Mouse (Mus musculus): ENCODE data around the gene Pabpc4.
A peak's percentile ranks its signal among the peaks of the same experiment; 100 is the strongest.
"Not testable (repeated sequence)": the region's sequence is repeated elsewhere in the genome, so short reads cannot be mapped to it uniquely, and the experiment has no call there.

Pabpc4 gene

GRCm38 (mm10) chr4:123248971-123249567, 13.1 kb upstream of the Pabpc4 start:
- peak; percentile 39 for DNase-seq

- DNase-seq: peak; percentile 61
These were observed 9.9 kb upstream of the Pabpc4 start for GRCm38 (mm10) chr4:123252214-123252613.

GRCm38 (mm10) chr4:123254617-123255016, 7.5 kb upstream of the Pabpc4 start:
- DNase-seq: no peak

- no peak for DNase-seq
These were observed 1.9 kb upstream of the Pabpc4 start for GRCm38 (mm10) chr4:123260071-123260746.

GRCm38 (mm10) chr4:123271063-123271462, 8.9 kb downstream of the Pabpc4 start:
- DNase-seq: no peak

GRCm38 (mm10) chr4:123280117-123280516, 18.0 kb downstream of the Pabpc4 start:
- DNase-seq: no peak

GRCm38 (mm10) chr4:123282500-123282899, 20.3 kb downstream of the Pabpc4 start:
- DNase-seq: peak; percentile 77

GRCm38 (mm10) chr4:123282915-123283674, 20.9 kb downstream of the Pabpc4 start:
- peak; percentile 39 for DNase-seq

- DNase-seq: not testable (repeated sequence)
These were observed 21.5 kb downstream of the Pabpc4 start for GRCm38 (mm10) chr4:123283675-123284064.

- DNase-seq: no peak
These were observed 22.8 kb downstream of the Pabpc4 start for GRCm38 (mm10) chr4:123284731-123285624.

GRCm38 (mm10) chr4:123286790-123287189, 24.6 kb downstream of the Pabpc4 start:
- DNase-seq: no peak

GRCm38 (mm10) chr4:123289038-123289437, 26.9 kb downstream of the Pabpc4 start:
- DNase-seq: no peak

- no peak for DNase-seq
These were observed 30.2 kb downstream of the Pabpc4 start for GRCm38 (mm10) chr4:123292390-123292789.

- no peak for DNase-seq
These were observed 30.8 kb downstream of the Pabpc4 start for GRCm38 (mm10) chr4:123292989-123293388.

GRCm38 (mm10) chr4:123293661-123294443, 31.7 kb downstream of the Pabpc4 start:
- DNase-seq: no peak

- not testable (repeated sequence) for DNase-seq
These were observed 32.9 kb downstream of the Pabpc4 start for GRCm38 (mm10) chr4:123295026-123295425.

GRCm38 (mm10) chr4:123295516-123296147, 33.5 kb downstream of the Pabpc4 start:
- no peak for DNase-seq

GRCm38 (mm10) chr4:123296148-123296534, 34.0 kb downstream of the Pabpc4 start:
- DNase-seq: no peak

GRCm38 (mm10) chr4:123297195-123297960, 35.2 kb downstream of the Pabpc4 start:
- no peak for DNase-seq

GRCm38 (mm10) chr4:123298226-123298625, 36.1 kb downstream of the Pabpc4 start:
- DNase-seq: no peak
